Mouse (Mus musculus): ENCODE data around the gene Stx6.

Gene Stx6

GRCm38 (mm10) chr1:155205311-155205710, 46.8 kb downstream of the Stx6 start:
- intact Hi-C loops (cut with DNase I) = loop anchor here (5.0 kb wide), 1 partner anchor 38 kb away; no protein-coding TSS in a partner anchor

GRCm38 (mm10) chr1:155205822-155206660, 47.5 kb downstream of the Stx6 start:
- intact Hi-C loops (cut with DNase I) = loop anchor here (5.0 kb wide), 1 partner anchor 39 kb away; no protein-coding TSS in a partner anchor

DNA sequence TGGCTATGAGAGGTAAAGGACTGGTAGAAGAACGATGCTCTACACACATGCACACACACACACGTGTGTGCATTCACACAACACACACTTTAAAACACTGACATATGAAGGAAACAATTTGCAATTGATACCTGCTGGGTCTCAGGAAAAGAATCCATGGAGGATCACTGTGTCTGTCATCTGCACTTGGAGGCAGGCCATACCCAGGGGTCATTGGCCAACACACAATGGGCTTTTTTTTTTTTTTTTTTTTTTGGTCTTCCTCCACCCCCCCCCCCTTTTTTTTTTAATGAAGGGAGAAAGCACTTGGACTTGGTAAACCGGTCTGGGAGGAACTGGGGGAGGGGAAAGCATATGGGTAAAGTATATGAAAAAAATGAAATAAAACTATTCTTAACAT, 49.3 kb downstream of the Stx6 start:
- intact Hi-C loops (cut with DNase I) = loop anchor here (5.0 kb wide), 1 partner anchor 41 kb away; no protein-coding TSS in a partner anchor

- intact Hi-C loops (cut with DNase I) = loop anchor here (5.0 kb wide), 1 partner anchor 68 kb away; no protein-coding TSS in a partner anchor
These were observed 51.7 kb downstream of the Stx6 start for GRCm38 (mm10) chr1:155210011-155210763.

DNA sequence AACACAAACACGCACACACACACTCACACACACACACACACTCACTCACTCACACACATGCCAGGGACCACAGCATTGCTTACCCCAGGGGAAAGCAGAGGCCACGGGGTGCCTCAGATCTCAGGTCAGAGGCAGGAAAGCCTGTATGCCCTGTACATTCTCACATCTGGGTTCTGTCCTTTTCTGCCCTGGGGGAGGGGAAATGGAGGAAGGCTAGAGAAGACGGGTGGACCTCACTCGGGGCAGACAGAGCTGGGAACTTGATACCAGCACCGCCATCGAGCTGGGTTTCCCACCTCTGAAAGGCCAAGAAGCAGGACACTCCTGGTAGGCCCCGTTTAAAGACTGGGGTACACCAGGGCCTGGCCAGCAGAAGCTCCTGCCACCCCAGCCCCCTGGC, 52.5 kb downstream of the Stx6 start:
- intact Hi-C loops (cut with DNase I) = loop anchor here (5.0 kb wide), 1 partner anchor 69 kb away; no protein-coding TSS in a partner anchor

DNA sequence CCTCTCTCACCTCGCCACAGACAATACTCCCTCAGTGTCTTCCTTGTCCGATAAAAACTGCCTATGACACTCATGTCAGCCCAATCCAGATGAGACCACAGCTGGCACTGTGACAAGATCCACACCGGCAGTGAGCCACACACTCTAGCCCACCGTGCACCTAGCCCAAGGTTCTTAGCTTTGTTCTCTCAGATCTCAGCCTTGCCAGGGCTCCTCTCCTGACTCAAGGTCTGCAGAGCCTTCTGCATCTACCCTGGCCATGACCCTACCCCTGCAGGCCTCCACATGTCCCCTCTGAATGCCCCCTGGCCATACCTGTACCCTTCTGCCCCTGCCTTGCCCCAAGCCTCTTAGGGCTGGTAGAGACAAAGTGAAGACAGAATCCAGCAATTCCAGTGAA, 53.6 kb downstream of the Stx6 start:
- intact Hi-C loops (cut with DNase I) = loop anchor here (5.0 kb wide), 1 partner anchor 70 kb away; no protein-coding TSS in a partner anchor

- intact Hi-C loops (cut with DNase I) = loop anchor here (5.0 kb wide), 1 partner anchor 70 kb away; no protein-coding TSS in a partner anchor
These were observed 54.0 kb downstream of the Stx6 start for GRCm38 (mm10) chr1:155212493-155212892.

- intact Hi-C loops (cut with DNase I) = loop anchor here (5.0 kb wide), 1 partner anchor 71 kb away; no protein-coding TSS in a partner anchor
These were observed 54.6 kb downstream of the Stx6 start for GRCm38 (mm10) chr1:155212936-155213774.

- intact Hi-C loops (cut with DNase I) = loop anchor here (5.0 kb wide), 1 partner anchor 72 kb away; no protein-coding TSS in a partner anchor
These were observed 55.4 kb downstream of the Stx6 start for GRCm38 (mm10) chr1:155213912-155214311.

DNA sequence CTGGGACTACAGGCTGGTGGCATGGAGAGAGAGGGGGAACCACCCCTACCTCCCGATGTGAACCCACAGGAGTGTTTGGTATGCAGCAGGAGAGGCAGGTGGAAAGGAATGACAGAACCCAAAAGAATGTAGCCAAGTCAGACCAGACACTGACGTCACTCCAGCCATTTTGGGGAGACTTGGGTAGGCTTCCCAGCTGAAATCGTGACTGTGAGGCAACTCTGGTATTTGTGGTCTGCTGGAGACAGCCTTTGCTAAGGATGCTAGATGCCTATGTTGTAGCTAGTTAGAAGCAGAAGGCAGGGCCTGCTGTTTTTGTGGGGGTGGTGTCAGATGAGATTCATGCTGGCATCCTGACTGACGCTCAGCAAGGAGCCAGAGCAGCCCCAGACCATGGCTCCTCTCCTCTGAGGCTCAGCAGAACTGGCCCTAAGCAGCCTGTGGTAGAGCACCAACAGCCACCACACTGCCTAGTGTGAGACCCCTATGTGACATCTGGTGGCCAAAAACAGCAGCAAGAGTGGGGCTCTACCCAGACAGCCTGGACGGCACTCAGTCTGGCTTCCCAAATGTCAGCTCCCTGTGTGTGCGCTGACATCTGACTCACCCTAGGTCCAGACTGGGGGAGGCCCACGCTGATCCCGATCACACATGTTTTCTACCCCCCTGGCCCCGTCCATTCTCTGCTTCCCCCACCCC, 56.7 kb downstream of the Stx6 start:
- intact Hi-C loops (cut with DNase I) = no loop called here

GRCm38 (mm10) chr1:155216313-155216712, 57.8 kb downstream of the Stx6 start:
- intact Hi-C loops (cut with DNase I) = loop anchor here (2.0 kb wide), 1 partner anchor 192 kb away; no protein-coding TSS in a partner anchor

- intact Hi-C loops (cut with DNase I) = loop anchor here (1.0 to 2.0 kb wide), 2 partner anchors 168 to 192 kb away; no protein-coding TSS in a partner anchor
These were observed 58.3 kb downstream of the Stx6 start for GRCm38 (mm10) chr1:155216844-155217243.

DNA sequence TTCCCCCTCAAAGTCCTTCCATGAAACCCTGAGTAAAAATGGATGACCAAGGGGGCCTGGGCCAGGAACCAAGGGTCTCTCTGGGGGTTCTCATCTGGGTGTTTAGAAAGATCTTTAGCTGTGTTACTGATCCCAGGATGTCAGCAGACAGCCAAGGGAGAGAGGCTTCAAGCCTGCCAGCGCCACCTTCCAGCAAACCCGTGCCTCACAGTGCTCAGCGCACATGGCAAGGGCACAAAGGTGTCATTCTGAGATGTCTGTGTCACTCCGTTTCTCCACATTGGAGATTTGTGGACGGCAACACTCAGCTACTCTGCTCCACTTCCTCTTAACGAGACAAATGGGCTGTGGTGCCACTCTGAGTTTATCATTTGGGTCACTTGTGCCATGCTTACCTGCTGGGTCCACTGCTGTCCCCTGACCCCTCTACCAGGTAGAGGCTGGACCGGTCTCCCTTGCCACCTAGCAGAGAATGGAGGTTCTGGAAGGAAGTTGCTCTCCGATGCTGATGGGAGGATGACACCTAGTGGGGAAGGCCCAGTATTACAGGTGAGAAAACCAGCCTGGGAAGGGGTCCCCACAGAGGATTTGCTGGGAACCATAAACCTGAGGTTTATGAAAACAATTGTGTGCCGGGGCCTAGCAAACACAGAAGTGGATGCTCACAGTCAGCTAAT, 59.5 kb downstream of the Stx6 start:
- intact Hi-C loops (cut with DNase I) = loop anchor here (1.0 to 2.0 kb wide), 2 partner anchors 169 to 193 kb away; no protein-coding TSS in a partner anchor

DNA sequence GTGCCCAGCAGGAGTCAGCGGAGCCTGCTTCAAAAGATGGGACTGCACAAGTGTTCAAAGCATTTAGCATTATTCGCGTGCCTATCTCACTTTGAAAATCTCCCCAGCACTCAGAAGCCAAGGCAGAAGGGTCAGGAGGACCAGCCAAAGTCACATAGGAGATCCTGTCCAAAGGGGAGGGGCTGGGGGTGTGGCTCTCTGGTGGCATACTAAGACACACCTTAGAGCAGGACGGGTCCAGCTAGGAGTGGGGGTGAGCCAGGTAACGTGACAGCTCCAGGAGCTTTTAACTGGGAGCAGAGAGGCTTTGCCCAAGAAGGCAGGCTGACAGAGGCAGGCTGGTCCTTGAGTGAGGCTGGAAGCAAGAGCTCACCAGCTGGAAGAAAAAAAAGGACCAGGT, 60.4 kb downstream of the Stx6 start:
- intact Hi-C loops (cut with DNase I) = no loop called here

- intact Hi-C loops (cut with DNase I) = loop anchor here (10.0 kb wide), 1 partner anchor 437 kb away; no protein-coding TSS in a partner anchor
These were observed 63.7 kb downstream of the Stx6 start for GRCm38 (mm10) chr1:155222101-155222669.

GRCm38 (mm10) chr1:155223036-155223435, 64.5 kb downstream of the Stx6 start:
- intact Hi-C loops (cut with DNase I) = loop anchor here (10.0 kb wide), 1 partner anchor 438 kb away; no protein-coding TSS in a partner anchor

- intact Hi-C loops (cut with DNase I) = loop anchor here (10.0 kb wide), 1 partner anchor 439 kb away; no protein-coding TSS in a partner anchor
These were observed 65.5 kb downstream of the Stx6 start for GRCm38 (mm10) chr1:155223849-155224554.

Measured in adrenal gland (tissue).